Mouse (Mus musculus) brown adipose tissue, adult 24 weeks (tissue): ENCODE data around the gene A830005F24Rik. TPM values are rescaled to one million over a fixed set of nuclear protein-coding genes. Genes with fewer than 3 reads are reported as not detected.

Experiments
- H3K27ac ChIP-seq: fragments of 200-500 bp; replicated peaks from 2 replicates; pipeline ENCODE4 v1.5.1; 2012; ENCODE audit warnings: low read depth, mild to moderate bottlenecking, low read length
- H3K4me1 ChIP-seq: fragments of 200-500 bp; 2 replicates; pipeline ENCODE4 v1.6.1; 2012; ENCODE audit warnings: low read length, mixed read lengths; ENCODE audit not compliant: control insufficient read depth, insufficient read depth, insufficient read length
- H3K4me3 ChIP-seq: fragments of 200-500 bp; 2 replicates; pipeline ENCODE4 v1.5.1; 2012; ENCODE audit warnings: low read depth, mild to moderate bottlenecking, low read length, moderate library complexity; ENCODE audit not compliant: insufficient read depth
- polyA plus RNA-seq: library from polyadenylated mRNA; stranded (reverse); fragments of >200 nt; gene quantifications from 2 replicates; pipeline ENCODE4 v1.2.4, GENCODE M21; 2012; ENCODE audit not compliant: missing spikeins, insufficient read depth, insufficient read length

Gene A830005F24Rik
- polyA plus RNA-seq, 1 experiment = not detected

- Histone ChIP-seq H3K27ac (no peak overlapping the region), H3K4me3 (no peak overlapping the region), H3K4me1 (peaks cover 4% of the 10 kb centered on the region; the same call in 1 of the 2 replicates)
These were observed 41.2 kb downstream of the A830005F24Rik start for GRCm38 (mm10) chr13:48554552-48554951.

GRCm38 (mm10) chr13:48555976-48556375 lies 42.6 kb downstream of the A830005F24Rik start:
- Histone ChIP-seq H3K4me1 (peaks cover 4% of the 10 kb centered on the region; the same call in 1 of the 2 replicates), H3K4me3 (no peak overlapping the region), H3K27ac (no peak overlapping the region)

GRCm38 (mm10) chr13:48561481-48561880 lies 48.1 kb downstream of the A830005F24Rik start:
- Histone ChIP-seq H3K4me3 (no peak overlapping the region), H3K4me1 (peaks cover 3% of the 10 kb centered on the region; the same call in 1 of the 2 replicates), H3K27ac (no peak overlapping the region)

- H3K27ac ChIP-seq = no peak overlapping the region
- no peak overlapping the region for H3K4me3 ChIP-seq
- peaks cover 3% of the 10 kb centered on the region; the same call in 1 of the 2 replicates for H3K4me1 ChIP-seq
These were observed 49.0 kb downstream of the A830005F24Rik start for GRCm38 (mm10) chr13:48562336-48562735.

Other genes starting within 250 kb of the A830005F24Rik start
- gene Zfp169, start 119 bp upstream of the A830005F24Rik start, polyA plus RNA-seq = 0.71 and 2.9 TPM in 2 replicates
- gene Ptpdc1, start 112.1 kb downstream of the A830005F24Rik start, polyA plus RNA-seq = 2.4 and 3.1 TPM in 2 replicates
- not detected in 2 replicates for gene Barx1, start 149.4 kb downstream of the A830005F24Rik start, polyA plus RNA-seq